Mouse (Mus musculus) hindbrain, embryonic 11.5 days (tissue): Measurements from ENCODE around the gene Nsun2. TPM values are rescaled to one million over a fixed set of nuclear protein-coding genes. Genes with fewer than 3 reads are reported as not detected.
A peak's percentile ranks its signal among the peaks of the same experiment; 100 is the strongest.

Source experiments
- ATAC-seq: fragments of 200-750 bp; cut with Nextera tagmentation; 2 replicates; pipeline ENCODE4 v1.8.0; 2017; ENCODE audit warnings: mild to moderate bottlenecking, moderate TSS enrichment, moderate library complexity; ENCODE audit not compliant: low FRiP score
- DNase-seq: peaks from one replicate; pipeline ENCODE4 v3.0.0-alpha.2; 2015; ENCODE audit warnings: low spot score
- H3K27ac ChIP-seq: fragments of 300-500 bp; sonication (generic); 2 replicates; pipeline ENCODE4 v1.5.1; 2014; ENCODE audit warnings: mild to moderate bottlenecking, low read depth, low read length
- H3K27me3 ChIP-seq: fragments of 300-500 bp; sonication (generic); 2 replicates; pipeline ENCODE4 v1.6.1; 2014; ENCODE audit warnings: mild to moderate bottlenecking, low read length, moderate library complexity, mixed read lengths; ENCODE audit not compliant: control insufficient read depth, insufficient read depth
- H3K36me3 ChIP-seq: fragments of 300-500 bp; sonication (generic); 2 replicates; pipeline ENCODE4 v1.6.1; 2014; ENCODE audit warnings: mild to moderate bottlenecking, low read length, moderate library complexity, mixed read lengths; ENCODE audit not compliant: control insufficient read depth, insufficient read depth
- H3K4me1 ChIP-seq: fragments of 300-500 bp; sonication (generic); replicated peaks from 2 replicates; pipeline ENCODE4 v1.6.1; 2014; ENCODE audit warnings: low read length, mixed read lengths; ENCODE audit not compliant: control insufficient read depth, insufficient read depth
- H3K4me2 ChIP-seq: fragments of 300-500 bp; sonication (generic); replicated peaks from 2 replicates; pipeline ENCODE4 v1.6.1; 2014; ENCODE audit warnings: mild to moderate bottlenecking, low read depth, low read length
- H3K4me3 ChIP-seq: fragments of 300-500 bp; sonication (generic); 2 replicates; pipeline ENCODE4 v1.5.1; 2014; ENCODE audit warnings: low read depth, low read length
- H3K9ac ChIP-seq: fragments of 300-500 bp; sonication (generic); 2 replicates; pipeline ENCODE4 v1.6.1; 2014; ENCODE audit warnings: low read depth, low read length
- H3K9me3 ChIP-seq: fragments of 300-500 bp; sonication (generic); 2 replicates; pipeline ENCODE4 v1.6.1; 2016; ENCODE audit warnings: low read length; ENCODE audit not compliant: control insufficient read depth
- WGBS: fragments of 180-500 bp; shearing (Covaris S2); extraction: QIAGEN DNeasy Blood & Tissue Kit; methylation state at CpG from one replicate; pipeline ENCODE4 v1.1.7; 2014; 5-methylcytosine and 5-hydroxymethylcytosine counted together
- polyA plus RNA-seq: library from polyadenylated mRNA; unstranded; fragments of >200 nt; fragmentation: Nextera tagmentation; extraction: Ambion mirVana; gene quantifications from 2 replicates; pipeline ENCODE4 v1.2.1, GENCODE M21; 2014

Nsun2 gene
- polyA plus RNA-seq, 1 experiment from 2014 or later: 114 TPM

GRCm38 (mm10) chr13:69519137-69519536 lies 14.4 kb upstream of the Nsun2 start:
- H3K4me1 ChIP-seq: no peaks in the 10 kb centered on the region
- no peaks in the 10 kb centered on the region for H3K9me3 ChIP-seq
- no peak overlapping the region for H3K9ac ChIP-seq
- 82% methylated on average over 6 of the region's 6 CpGs for WGBS
- H3K4me3 ChIP-seq: no peak overlapping the region
- ATAC-seq (no peak), DNase-seq (no peak)
- H3K27me3 ChIP-seq: no peaks in the 10 kb centered on the region
- H3K36me3 ChIP-seq: no peaks in the 10 kb centered on the region
- H3K27ac ChIP-seq: no peak overlapping the region
- H3K4me2 ChIP-seq: no peak overlapping the region

GRCm38 (mm10) chr13:69522161-69522791 lies 11.3 kb upstream of the Nsun2 start:
- Histone ChIP-seq H3K4me2 (no peak overlapping the region), H3K9me3 (no peaks in the 10 kb centered on the region), H3K9ac (no peak overlapping the region), H3K36me3 (no peaks in the 10 kb centered on the region), H3K27ac (no peak overlapping the region), H3K4me1 (no peaks in the 10 kb centered on the region), H3K27me3 (no peaks in the 10 kb centered on the region), H3K4me3 (no peak overlapping the region)
- WGBS: 93% methylated on average over 1 of the region's 1 CpGs
- DNase-seq (no peak), ATAC-seq (no peak)

GRCm38 (mm10) chr13:69523444-69524157 lies 9.9 kb upstream of the Nsun2 start:
- DNase-seq (no peak), ATAC-seq (no peak)
- H3K36me3 ChIP-seq: no peaks in the 10 kb centered on the region
- WGBS: 61% methylated on average over 14 of the region's 14 CpGs
- no peak overlapping the region for H3K4me2 ChIP-seq
- no peaks in the 10 kb centered on the region for H3K27me3 ChIP-seq
- H3K9me3 ChIP-seq: no peaks in the 10 kb centered on the region
- 0 out of 2 replicates have a peak, but pooled peaks cover 2% of the 10 kb centered on the region for H3K4me1 ChIP-seq
- no peak overlapping the region for H3K27ac ChIP-seq
- no peak overlapping the region for H3K9ac ChIP-seq
- H3K4me3 ChIP-seq: no peak overlapping the region

- no peaks in the 10 kb centered on the region for H3K36me3 ChIP-seq
- H3K4me1 ChIP-seq: 0 out of 2 replicates have a peak, but pooled peaks cover 2% of the 10 kb centered on the region
- no peaks in the 10 kb centered on the region for H3K9me3 ChIP-seq
- H3K9ac ChIP-seq: no peak overlapping the region
- ATAC-seq (no peak), DNase-seq (no peak)
- no peak overlapping the region for H3K27ac ChIP-seq
- H3K27me3 ChIP-seq: no peaks in the 10 kb centered on the region
- no peak overlapping the region for H3K4me2 ChIP-seq
- H3K4me3 ChIP-seq: no peak overlapping the region
- 82% methylated on average over 2 of the region's 2 CpGs for WGBS
Observed at GRCm38 (mm10) chr13:69524158-69524530, 9.4 kb upstream of the Nsun2 start.

GRCm38 (mm10) chr13:69525867-69526266 lies 7.7 kb upstream of the Nsun2 start:
- Histone ChIP-seq H3K27me3 (no peaks in the 10 kb centered on the region), H3K36me3 (no peaks in the 10 kb centered on the region), H3K4me3 (no peak overlapping the region), H3K4me1 (peaks cover 5% of the 10 kb centered on the region; the same call in 1 of the 2 replicates), H3K9ac (no peak overlapping the region), H3K4me2 (no peak overlapping the region), H3K27ac (no peak overlapping the region), H3K9me3 (no peaks in the 10 kb centered on the region)
- WGBS: 61% methylated on average over 4 of the region's 4 CpGs
- DNase-seq (no peak), ATAC-seq (no peak)

GRCm38 (mm10) chr13:69528531-69528930 lies 5.0 kb upstream of the Nsun2 start:
- Histone ChIP-seq H3K4me3 (no peak overlapping the region), H3K4me1 (peaks cover 19% of the 10 kb centered on the region), H3K9ac (no peak overlapping the region), H3K36me3 (no peaks in the 10 kb centered on the region), H3K4me2 (no peak overlapping the region), H3K27ac (no peak overlapping the region), H3K9me3 (no peaks in the 10 kb centered on the region), H3K27me3 (no peaks in the 10 kb centered on the region)
- 85% methylated on average over 7 of the region's 7 CpGs for WGBS
- ATAC-seq (no peak), DNase-seq (no peak)

GRCm38 (mm10) chr13:69530156-69530555 lies 3.4 kb upstream of the Nsun2 start:
- no peaks in the 10 kb centered on the region for H3K36me3 ChIP-seq
- no peaks in the 10 kb centered on the region for H3K27me3 ChIP-seq
- H3K9me3 ChIP-seq: no peaks in the 10 kb centered on the region
- H3K9ac ChIP-seq: no peak overlapping the region; the same call in 1 of the 2 replicates
- no peak overlapping the region for H3K27ac ChIP-seq
- 85% methylated on average over 3 of the region's 3 CpGs for WGBS
- peaks cover 19% of the 10 kb centered on the region for H3K4me1 ChIP-seq
- H3K4me3 ChIP-seq: no peak overlapping the region
- ATAC-seq: no peak
- no peak overlapping the region for H3K4me2 ChIP-seq
- DNase-seq: no peak

GRCm38 (mm10) chr13:69530951-69531350 lies 2.6 kb upstream of the Nsun2 start:
- Histone ChIP-seq H3K4me3 (peak overlapping the region; percentile 97), H3K9ac (peak overlapping the region; percentile 34; the same call in 1 of the 2 replicates), H3K4me1 (peaks cover 19% of the 10 kb centered on the region), H3K4me2 (peak overlapping the region; percentile 91), H3K9me3 (no peaks in the 10 kb centered on the region), H3K27me3 (no peaks in the 10 kb centered on the region), H3K27ac (no peak overlapping the region), H3K36me3 (no peaks in the 10 kb centered on the region)
- DNase-seq (no peak), ATAC-seq (no peak)
- WGBS: 80% methylated on average over 6 of the region's 6 CpGs

GRCm38 (mm10) chr13:69531431-69531830 lies 2.1 kb upstream of the Nsun2 start:
- Histone ChIP-seq H3K36me3 (no peaks in the 10 kb centered on the region), H3K4me2 (peak overlapping the region; percentile 91), H3K27me3 (no peaks in the 10 kb centered on the region), H3K9me3 (no peaks in the 10 kb centered on the region), H3K4me3 (peak overlapping the region; percentile 97), H3K9ac (no peak overlapping the region), H3K27ac (no peak overlapping the region), H3K4me1 (peaks cover 19% of the 10 kb centered on the region)
- WGBS: 62% methylated on average over 6 of the region's 6 CpGs
- DNase-seq (no peak), ATAC-seq (no peak)
